Mouse (Mus musculus) left cerebral cortex, postnatal 14 days (tissue): ENCODE measurements around the gene Arfrp1. TPM values are rescaled to one million over a fixed set of nuclear protein-coding genes. Genes with fewer than 3 reads are reported as not detected.

ENCODE experiments used
- DNase-seq, 2 experiments: peaks; one replicate each; pipeline ENCODE4 v3.0.0; 2021 to 2022; ENCODE audit warnings: low spot score in 2 of 2, mixed read lengths in 1 of 2
- intact Hi-C: fragments of 180-260 bp; cut with DNase I; formaldehyde crosslinking; loops from one replicate; pipeline ENCODE4 v1.15.1; 2025
- total RNA-seq, 2 experiments: library from RNA; stranded (reverse); gene quantifications; 2 replicates each; pipeline ENCODE4 v1.2.3; 2021

The Arfrp1 gene
- total RNA-seq, 2 experiments from 2014 or later: 36.4 to 42.5 TPM

- DNase-seq: no peak
- intact Hi-C loops: no loop called here
Observed at GRCm38 (mm10) chr2:181381107-181381506, 15.9 kb upstream of the Arfrp1 start.

- no peak for DNase-seq
- intact Hi-C loops: no loop called here
Observed at GRCm38 (mm10) chr2:181380251-181380650, 15.0 kb upstream of the Arfrp1 start.

- intact Hi-C loops: no loop called here
- DNase-seq: no peak
Observed at GRCm38 (mm10) chr2:181379778-181380177, 14.6 kb upstream of the Arfrp1 start, which contains the start of gene Lime1. Gene Lime1, plus strand, starts transcription at chr2:181380078.

GRCm38 (mm10) chr2:181378701-181379100 lies 13.5 kb upstream of the Arfrp1 start:
- intact Hi-C loops: no loop called here
- DNase-seq: no peak

GRCm38 (mm10) chr2:181377230-181377629 lies 12.0 kb upstream of the Arfrp1 start:
- no peak for DNase-seq

GRCm38 (mm10) chr2:181375787-181376186 lies 10.6 kb upstream of the Arfrp1 start:
- intact Hi-C loops: no loop called here
- DNase-seq: peak in 1 of 2 experiments; percentile 57

More at GRCm38 (mm10) chr2:181377230-181377629, 12.0 kb upstream of the Arfrp1 start:
- intact Hi-C loops: no loop called here

GRCm38 (mm10) chr2:181370001-181370400 lies 4.8 kb upstream of the Arfrp1 start:
- intact Hi-C loops: no loop called here
- DNase-seq: no peak

- no peak for DNase-seq
- intact Hi-C loops: no loop called here
Observed at GRCm38 (mm10) chr2:181365655-181366075, 461 bp upstream of the Arfrp1 start.

GRCm38 (mm10) chr2:181364487-181364859 lies 731 bp downstream of the Arfrp1 start:
- intact Hi-C loops: loop anchor here (5.0 kb wide), 1 partner anchor 42 kb away; no protein-coding TSS in a partner anchor
- DNase-seq: no peak

- DNase-seq: no peak
- intact Hi-C loops: loop anchor here (5.0 kb wide), 1 partner anchor 42 kb away; no protein-coding TSS in a partner anchor
Observed at GRCm38 (mm10) chr2:181363946-181364345, 1.3 kb downstream of the Arfrp1 start.

- no peak for DNase-seq
- intact Hi-C loops: no loop called here
Observed at GRCm38 (mm10) chr2:181356780-181357179, 8.4 kb downstream of the Arfrp1 start.

GRCm38 (mm10) chr2:181342766-181343165 lies 22.4 kb downstream of the Arfrp1 start:
- intact Hi-C loops: no loop called here
- no peak for DNase-seq

GRCm38 (mm10) chr2:181340426-181340825 lies 24.8 kb downstream of the Arfrp1 start:
- intact Hi-C loops: no loop called here
- DNase-seq: no peak

GRCm38 (mm10) chr2:181334023-181334422 lies 31.2 kb downstream of the Arfrp1 start:
- peak; percentile 83 to 88 for DNase-seq
- intact Hi-C loops: loop anchor here (1.0 kb wide), 1 partner anchor 148 kb away; no protein-coding TSS in a partner anchor

GRCm38 (mm10) chr2:181332542-181332941 lies 32.7 kb downstream of the Arfrp1 start:
- intact Hi-C loops: no loop called here
- DNase-seq: no peak

- intact Hi-C loops: no loop called here
- no peak for DNase-seq
Observed at GRCm38 (mm10) chr2:181326098-181326497, 39.1 kb downstream of the Arfrp1 start.

GRCm38 (mm10) chr2:181322136-181322535 lies 43.1 kb downstream of the Arfrp1 start:
- DNase-seq: no peak

GRCm38 (mm10) chr2:181320103-181320499 lies 45.1 kb downstream of the Arfrp1 start:
- no peak for DNase-seq
- intact Hi-C loops: loop anchor here (5.0 kb wide), 1 partner anchor 42 kb away; the partner anchor contains the start of gene Zgpat

More at GRCm38 (mm10) chr2:181322136-181322535, 43.1 kb downstream of the Arfrp1 start:
- intact Hi-C loops: loop anchor here (5.0 kb wide), 1 partner anchor 40 kb away; the partner anchor contains the start of gene Zgpat

GRCm38 (mm10) chr2:181319248-181320102 lies 45.7 kb downstream of the Arfrp1 start, which contains the start of gene Rtel1:
Gene Rtel1, plus strand, starts transcription at chr2:181319739.
- intact Hi-C loops: loop anchor here (5.0 kb wide), 1 partner anchor 43 kb away; the partner anchor contains the start of gene Zgpat
- DNase-seq: peak; percentile 81

- peak; percentile 71 to 81 for DNase-seq
- intact Hi-C loops: no loop called here
Observed at GRCm38 (mm10) chr2:181314080-181314810, 51.0 kb downstream of the Arfrp1 start, which contains the start of gene Stmn3. Gene Stmn3, minus strand, starts transcription at chr2:181314500.
